Mouse (Mus musculus) fibroblast of lung, adult 2 months (primary cell): ENCODE measurements at regions not wholly inside any gene's neighbourhood (a gene's known extent, or its start where the extent isn't known, plus 50 kb on each side); places are given as distances from the start of the nearest gene placed in this dataset.
"Not testable (repeated sequence)": the region's sequence is repeated elsewhere in the genome, so short reads cannot be mapped to it uniquely, and the experiment has no call there.

Experiments
- DNase-seq: peaks from one replicate; pipeline ENCODE4 v3.0.0-alpha.2; 2011; ENCODE audit warnings: low read depth

DNA sequence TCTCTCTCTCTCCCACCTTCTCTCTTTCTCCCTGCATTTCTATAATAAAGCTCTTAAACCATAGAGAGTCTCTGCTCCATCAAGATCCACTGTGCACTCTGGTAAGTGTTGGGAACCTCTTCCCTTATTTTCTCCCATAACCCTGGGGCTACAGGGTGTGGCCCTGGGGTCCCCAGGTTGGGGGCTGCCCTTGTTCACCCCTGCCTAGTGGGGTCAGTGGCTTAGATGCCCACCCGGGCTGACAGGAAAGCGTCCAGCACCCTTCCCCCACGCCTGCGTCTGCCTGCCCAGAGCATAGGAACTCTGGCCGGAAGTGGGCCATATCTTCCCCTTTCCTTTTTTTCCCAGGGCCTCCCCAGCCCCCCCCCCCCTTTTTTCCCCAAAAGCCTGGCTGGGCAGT, 534.0 kb downstream of the Hdgfl1 start:
- DNase-seq, result no peak

DNA sequence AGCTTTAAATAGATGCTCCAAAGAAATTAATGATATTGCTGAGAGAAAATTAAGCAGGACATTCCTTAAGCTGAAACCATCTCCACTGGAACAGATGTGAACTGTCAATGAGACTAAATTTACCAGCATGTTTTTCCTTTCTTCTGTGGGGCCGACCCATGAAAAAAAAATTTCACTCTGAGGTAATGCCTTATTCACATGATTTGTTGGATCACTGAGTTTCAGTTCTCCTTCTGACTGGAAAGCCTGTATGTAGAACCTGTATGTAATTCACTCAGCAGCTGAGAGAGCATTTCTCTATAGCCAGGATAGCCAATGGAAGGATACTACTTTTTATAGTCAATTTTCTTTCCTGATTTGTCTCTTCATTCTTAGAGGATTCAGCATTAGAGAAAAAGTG, 535.3 kb downstream of the Hdgfl1 start:
- no peak for DNase-seq

DNA sequence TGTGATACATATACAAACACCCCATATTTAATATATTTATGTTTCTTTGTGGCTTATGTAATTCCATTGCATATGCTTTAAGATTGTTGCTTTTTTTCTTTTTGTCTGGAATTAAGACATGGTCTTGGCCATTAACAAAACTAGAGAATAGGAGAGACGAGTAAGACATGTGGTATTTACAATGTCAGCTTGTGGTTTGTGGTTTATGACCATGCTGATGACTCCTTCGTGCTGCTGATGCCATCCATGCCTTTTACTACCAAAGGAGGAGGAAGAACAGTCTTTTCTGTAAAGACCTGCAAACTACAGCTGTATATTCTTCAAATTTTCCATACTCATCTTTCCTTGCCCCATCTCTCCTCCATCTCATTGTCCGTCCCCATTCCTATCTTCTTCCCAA, 552.7 kb downstream of the Hdgfl1 start:
- peak; percentile 36 for DNase-seq

- no peak for DNase-seq
Observed at GRCm38 (mm10) chr13:26216579-26216978, 553.4 kb downstream of the Hdgfl1 start.

- DNase-seq, result no peak
Observed at GRCm38 (mm10) chr13:26205532-26206105, 564.3 kb downstream of the Hdgfl1 start.

DNA sequence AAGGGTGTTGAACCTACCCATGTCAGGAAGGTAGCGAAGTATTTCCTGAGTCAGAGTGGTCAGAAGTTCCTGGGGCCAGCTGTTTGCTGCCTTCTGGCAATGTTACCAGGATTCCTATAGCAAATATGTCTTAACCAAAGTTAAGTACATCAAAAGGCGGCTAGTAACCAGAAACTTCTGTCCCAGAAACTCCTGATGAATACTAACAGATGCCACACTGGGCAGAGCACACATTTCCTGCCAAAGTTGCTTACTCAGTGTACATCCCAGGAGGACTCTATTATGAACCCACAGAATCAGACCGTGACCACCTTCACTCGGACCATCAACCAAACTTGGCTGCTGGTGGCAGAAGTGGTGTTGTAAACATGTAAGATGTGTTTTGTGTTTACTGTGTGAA, 575.3 kb downstream of the Hdgfl1 start:
- DNase-seq, result no peak

DNA sequence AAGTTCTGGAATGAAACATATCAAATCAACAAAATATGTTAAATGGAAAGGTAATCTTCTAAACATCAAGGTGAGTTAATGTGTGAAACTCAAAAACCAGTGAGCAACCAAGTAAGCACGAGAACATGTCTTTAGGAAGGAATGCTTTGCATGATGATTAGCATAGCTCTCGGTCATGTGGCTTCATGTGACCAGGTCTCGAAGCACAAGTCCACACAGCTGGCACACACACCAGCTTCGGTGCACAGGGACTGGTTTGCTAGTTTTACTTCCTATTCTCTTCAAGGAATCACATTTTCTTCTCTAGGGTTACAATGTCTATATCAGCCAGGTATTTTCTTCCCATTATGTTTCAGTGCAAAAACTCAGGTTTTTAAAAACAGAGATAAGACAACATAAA, 586.1 kb downstream of the Hdgfl1 start:
- DNase-seq, result no peak

DNA sequence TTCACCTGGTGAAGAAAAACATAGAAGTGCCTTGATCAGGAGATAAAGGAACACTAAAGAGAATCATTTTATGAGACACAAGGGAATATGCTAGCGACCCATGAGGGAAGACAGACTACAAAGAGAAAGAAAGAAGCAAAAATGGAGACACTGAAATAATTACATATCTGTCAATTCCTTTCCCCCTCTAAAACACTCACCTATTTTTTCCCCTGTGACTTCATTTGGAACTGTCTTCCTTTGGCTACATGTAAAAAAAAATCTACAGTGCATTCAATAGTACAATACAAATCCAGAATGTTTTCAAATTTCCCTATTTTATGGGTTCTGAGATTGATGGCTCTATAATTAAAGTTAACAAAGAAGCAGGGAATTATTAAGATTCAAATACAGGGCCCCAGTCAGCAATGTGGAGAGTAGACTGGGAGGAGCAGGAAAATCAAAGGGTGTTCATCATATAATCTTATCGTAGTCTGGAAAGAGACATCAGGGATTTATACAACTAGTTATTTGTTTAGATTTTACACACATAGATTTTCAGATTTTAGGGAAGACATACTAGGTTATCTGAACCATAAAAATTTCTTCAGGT, 598.0 kb downstream of the Hdgfl1 start:
- no peak for DNase-seq

DNA sequence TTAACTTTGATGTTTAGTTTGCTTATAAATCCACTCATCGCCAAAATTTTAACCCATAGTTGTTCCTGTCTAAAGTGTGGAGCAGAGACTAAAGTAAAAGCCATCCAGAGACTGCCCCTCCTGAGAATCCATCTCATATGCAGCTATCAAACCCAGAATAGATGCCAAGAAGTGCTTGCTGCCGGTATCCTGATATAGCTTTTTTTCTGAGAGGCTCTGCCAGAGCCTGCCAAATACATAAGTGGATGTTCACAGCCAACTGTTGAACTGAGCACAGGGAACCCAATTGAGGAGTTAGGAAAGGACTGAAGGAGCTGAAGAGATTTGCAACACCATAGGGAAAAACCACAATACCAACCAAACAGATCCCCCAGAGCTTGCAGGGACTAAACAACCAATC, 600.3 kb downstream of the Hdgfl1 start:
- no peak for DNase-seq

GRCm38 (mm10) chr13:26158703-26159102, 611.3 kb downstream of the Hdgfl1 start:
- peak; percentile 22 for DNase-seq

- DNase-seq, result no peak
Observed at GRCm38 (mm10) chr13:26154701-26155471, 615.1 kb downstream of the Hdgfl1 start.

- DNase-seq, result no peak
Observed at GRCm38 (mm10) chr13:26154251-26154650, 615.7 kb downstream of the Hdgfl1 start.

GRCm38 (mm10) chr13:26153093-26153492, 616.9 kb downstream of the Hdgfl1 start:
- DNase-seq, result no peak

DNA sequence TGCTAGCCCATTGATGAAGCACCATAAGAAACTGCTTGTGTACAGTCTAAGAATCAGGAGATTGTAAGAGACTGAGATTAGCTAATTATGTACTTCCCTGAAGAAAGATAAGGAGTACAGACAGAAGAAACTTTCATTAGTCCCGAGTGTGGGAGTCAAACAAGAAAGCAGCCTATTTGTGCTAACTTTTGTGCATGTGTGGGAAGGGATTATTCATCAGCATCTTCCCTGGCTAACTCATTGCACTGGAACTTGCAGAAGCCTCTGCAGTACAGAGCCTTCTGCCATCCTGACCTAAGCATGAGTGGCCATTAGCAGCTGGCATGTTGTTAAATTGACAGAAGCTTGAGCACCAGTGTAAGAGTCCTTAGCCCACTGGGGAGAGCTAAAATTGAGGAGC, 619.5 kb downstream of the Hdgfl1 start:
- no peak for DNase-seq

DNA sequence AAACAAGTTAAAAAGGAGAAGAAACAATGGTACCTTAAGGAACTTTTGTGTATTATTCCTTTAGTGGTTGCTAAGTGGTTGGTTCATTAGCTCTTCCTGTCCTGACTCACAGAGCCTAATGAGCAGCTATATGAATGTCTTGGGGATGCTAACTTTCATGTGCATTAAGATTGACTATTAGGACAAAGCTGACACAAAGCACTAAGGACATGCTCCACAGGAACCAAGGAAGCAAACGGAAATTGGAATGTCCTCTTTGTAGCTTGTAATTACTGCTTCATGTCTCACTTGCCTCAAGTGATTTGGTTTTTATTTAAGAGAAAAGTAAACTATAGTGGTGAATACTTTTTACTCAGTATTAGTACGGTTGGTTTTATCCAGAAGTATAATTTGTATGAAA, 627.2 kb downstream of the Hdgfl1 start:
- no peak for DNase-seq

GRCm38 (mm10) chr13:26119363-26119762, 650.6 kb downstream of the Hdgfl1 start:
- DNase-seq, result no peak

DNA sequence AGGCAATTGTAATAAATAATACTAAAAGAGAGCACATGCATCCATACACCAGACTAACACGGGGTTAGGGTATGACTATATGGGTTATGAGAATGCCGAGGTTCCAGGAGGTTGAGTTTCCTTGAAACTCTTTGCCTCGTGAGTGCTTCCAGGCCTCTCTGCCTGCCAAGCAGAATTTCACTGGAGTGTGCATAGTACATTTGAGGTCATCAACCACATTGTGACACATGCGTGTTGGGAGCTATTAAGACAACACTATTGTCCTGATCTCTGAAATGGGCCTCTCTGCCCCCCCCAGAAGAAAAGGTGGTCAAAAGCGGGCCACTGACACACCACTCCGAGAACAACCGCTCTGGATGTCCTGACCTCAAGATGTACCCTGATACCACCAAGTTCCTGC, 655.8 kb downstream of the Hdgfl1 start:
- no peak for DNase-seq

DNA sequence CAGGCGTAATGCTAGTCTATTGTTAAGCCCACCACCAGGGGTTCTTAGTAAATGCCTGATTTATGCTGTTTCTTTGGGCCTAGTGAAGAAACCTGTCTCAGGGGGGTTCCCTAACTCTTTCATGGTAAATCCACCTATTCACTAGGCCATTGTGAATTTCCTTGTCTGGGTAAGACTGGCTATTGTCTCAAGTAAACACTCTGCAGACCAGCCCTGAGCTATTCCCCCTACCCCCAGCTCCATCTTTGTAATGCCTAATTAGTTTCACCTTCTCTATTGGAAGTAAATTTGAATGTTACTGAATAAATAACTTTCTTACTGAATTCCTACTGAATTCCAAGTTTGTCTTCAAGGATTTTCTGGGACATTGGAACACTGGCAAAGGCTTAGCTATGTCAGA, 656.2 kb downstream of the Hdgfl1 start:
- not testable (repeated sequence) for DNase-seq

DNA sequence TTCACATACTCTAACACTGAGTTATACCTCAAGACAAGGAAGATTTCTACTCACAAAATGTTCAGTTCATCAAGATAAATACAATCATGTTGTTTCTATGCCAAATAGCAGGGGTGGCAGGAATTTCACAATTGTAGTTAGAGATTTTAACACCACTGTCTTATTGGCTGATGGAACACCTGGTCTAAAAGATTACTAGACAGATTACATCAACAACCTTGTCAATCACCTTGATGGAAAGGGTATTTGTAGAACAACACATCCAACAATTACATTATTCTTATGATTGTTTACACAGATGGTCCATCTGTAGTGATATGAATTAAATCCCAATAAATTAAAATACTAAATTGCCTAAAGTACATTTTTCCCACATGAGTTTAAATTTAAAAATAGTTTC, 657.4 kb downstream of the Hdgfl1 start:
- DNase-seq, result no peak

DNA sequence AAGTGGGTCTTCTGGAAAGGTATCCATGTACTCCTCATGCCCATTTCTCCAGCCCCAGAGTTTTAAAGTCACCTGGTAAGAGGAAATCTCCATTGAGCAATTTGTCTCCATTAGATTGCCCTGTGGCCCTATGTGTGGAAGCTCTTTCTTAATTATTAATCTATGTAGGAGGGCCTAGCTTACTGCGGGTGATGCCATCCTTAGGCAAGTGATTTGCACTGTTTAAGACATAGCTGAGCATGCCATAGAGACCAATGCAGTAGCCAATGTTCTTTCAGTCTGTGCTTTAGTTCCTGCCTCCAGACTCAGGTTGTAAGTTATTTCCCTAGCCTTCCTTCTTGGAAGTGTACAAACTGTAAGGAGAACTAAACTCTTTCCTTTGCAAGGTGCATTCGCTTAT, 661.0 kb downstream of the Hdgfl1 start:
- DNase-seq, result no peak

- no peak for DNase-seq
Observed at GRCm38 (mm10) chr13:26088727-26089126, 681.2 kb downstream of the Hdgfl1 start.

DNA sequence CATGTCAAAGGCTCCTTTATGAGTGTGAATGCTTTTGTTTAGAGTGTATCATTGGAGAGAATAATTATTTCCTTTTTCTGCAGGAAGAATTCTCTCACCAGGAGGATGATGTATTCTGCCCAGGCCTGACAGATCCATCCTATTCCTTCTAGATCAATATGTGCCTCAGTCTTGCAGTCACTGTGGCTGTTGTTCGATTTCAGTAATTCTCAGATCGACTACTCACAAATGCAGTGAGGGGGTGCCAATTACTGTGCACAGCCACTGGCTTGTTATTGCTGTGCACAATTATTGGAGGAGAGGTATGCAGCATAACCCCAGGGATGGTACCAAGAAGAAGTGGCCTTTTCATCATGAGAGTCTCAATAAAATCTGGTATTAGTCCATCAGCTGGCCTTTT, 689.2 kb downstream of the Hdgfl1 start:
- DNase-seq, result no peak

DNA sequence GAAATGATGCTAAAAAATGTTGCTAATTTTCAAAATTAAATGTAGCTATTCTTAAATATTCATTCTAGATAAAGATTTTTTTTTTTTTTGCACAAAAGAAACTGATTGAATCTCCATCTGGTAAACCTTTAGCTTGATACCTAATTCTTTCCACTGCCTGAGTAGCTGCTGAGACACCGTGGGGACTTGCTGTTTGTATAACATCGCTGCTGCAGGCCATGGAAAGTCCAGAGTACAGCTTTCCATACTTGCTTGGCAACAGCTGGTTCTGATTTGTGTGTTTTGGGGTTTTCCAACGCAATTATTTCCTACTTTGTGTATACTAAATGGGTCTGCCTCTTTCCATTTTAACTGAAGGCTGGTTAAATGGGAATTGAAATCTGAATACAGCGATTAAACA, 689.7 kb downstream of the Hdgfl1 start:
- DNase-seq, result no peak

GRCm38 (mm10) chr13:26079362-26079761, 690.6 kb downstream of the Hdgfl1 start:
- DNase-seq, result no peak
